Mouse (Mus musculus): ENCODE measurements around the gene Spink4.

DNA sequence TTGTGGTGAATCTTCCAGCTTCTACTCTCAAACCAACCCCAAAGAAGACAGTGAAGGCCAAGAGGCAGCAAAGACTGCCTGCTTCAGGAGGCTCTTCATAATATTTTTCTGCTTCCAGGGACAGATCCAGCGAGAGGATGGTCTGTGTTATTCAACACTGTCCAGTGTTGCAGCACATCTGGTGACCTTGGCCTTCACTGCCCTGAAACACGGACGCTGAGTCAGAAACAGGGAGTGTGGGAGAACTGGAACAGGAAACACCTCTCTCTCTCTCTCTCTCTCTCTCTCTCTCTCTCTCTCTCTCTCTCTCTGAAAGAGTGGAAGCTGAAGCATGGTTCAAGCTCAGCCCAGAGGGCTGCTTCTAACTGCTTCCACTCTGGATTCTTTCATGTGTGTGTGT, 30.6 kb upstream of the Spink4 start:
- no peak for TF ChIP-seq HCFC1 (IDR thresholded peaks at IDR 0.05; ENCODE audit: borderline replicate concordance, insufficient read depth, low read length)
- TF ChIP-seq MAFK (IDR thresholded peaks at IDR 0.05; ENCODE audit: insufficient read depth, low read depth, low read length) = no peak
- no peak for TF ChIP-seq ZC3H11A (IDR thresholded peaks at IDR 0.05; ENCODE audit: borderline replicate concordance, low read depth, low read length)

Measured in ES-E14 (cell line).